Mouse (Mus musculus): ENCODE results near the gene Gm28051.

The Gm28051 gene

GRCm38 (mm10) chr12:102686321-102686720, 71.2 kb downstream of the Gm28051 start:
- DNase-seq (ENCODE audit: low read depth, low spot score) = no peak

- no peak for DNase-seq (ENCODE audit: low read depth, low spot score)
Measured at GRCm38 (mm10) chr12:102685523-102685931, 72.0 kb downstream of the Gm28051 start.

- DNase-seq (ENCODE audit: low read depth, low spot score) = no peak
Measured at GRCm38 (mm10) chr12:102684720-102685386, 72.7 kb downstream of the Gm28051 start.

- DNase-seq (ENCODE audit: low read depth, low spot score) = no peak
Measured at GRCm38 (mm10) chr12:102683979-102684378, 73.6 kb downstream of the Gm28051 start.

- DNase-seq (ENCODE audit: low read depth, low spot score) = no peak
Measured at GRCm38 (mm10) chr12:102683438-102683837, 74.1 kb downstream of the Gm28051 start.

GRCm38 (mm10) chr12:102682722-102683299, 74.8 kb downstream of the Gm28051 start:
- DNase-seq (ENCODE audit: low read depth, low spot score) = no peak

GRCm38 (mm10) chr12:102682085-102682484, 75.5 kb downstream of the Gm28051 start:
- no peak for DNase-seq (ENCODE audit: low read depth, low spot score)

GRCm38 (mm10) chr12:102681590-102681989, 76.0 kb downstream of the Gm28051 start:
- DNase-seq (ENCODE audit: low read depth, low spot score) = no peak

- DNase-seq (ENCODE audit: low read depth, low spot score) = no peak
Measured at GRCm38 (mm10) chr12:102678820-102679219, 78.7 kb downstream of the Gm28051 start.

GRCm38 (mm10) chr12:102677089-102677488, 80.5 kb downstream of the Gm28051 start:
- DNase-seq (ENCODE audit: low read depth, low spot score) = no peak

GRCm38 (mm10) chr12:102674556-102674955, 83.0 kb downstream of the Gm28051 start:
- DNase-seq (ENCODE audit: low read depth, low spot score) = no peak

- DNase-seq (ENCODE audit: low read depth, low spot score) = no peak
Measured at GRCm38 (mm10) chr12:102674123-102674522, 83.4 kb downstream of the Gm28051 start.

- DNase-seq (ENCODE audit: low read depth, low spot score) = no peak
Measured at GRCm38 (mm10) chr12:102672857-102673839, 84.4 kb downstream of the Gm28051 start.

GRCm38 (mm10) chr12:102672176-102672575, 85.4 kb downstream of the Gm28051 start:
- DNase-seq (ENCODE audit: low read depth, low spot score) = no peak

GRCm38 (mm10) chr12:102670848-102671247, 86.7 kb downstream of the Gm28051 start:
- no peak for DNase-seq (ENCODE audit: low read depth, low spot score)
